20 mouse cellular contexts compared by ENCODE assay signal in genomic region chr11:87241256-87241655, GRCm38 (mm10).
DNase-seq lines count a peak whose midpoint lies in the region; ATAC-seq and TF ChIP-seq lines count a peak whose summit lies in the region.
"Had no signal": no experiment of that assay in that cellular context is flagged by ENCODE, and none has a peak within 500 bp of the region (broad histone marks: within the 10 kb centered on the region; RNA-seq: fewer than 3 reads in every experiment).

No protein-coding gene starts in this region.

- no peak for ATAC-seq in stomach, postnatal 0 days (ENCODE audit: low FRiP score, low TSS enrichment)
- ATAC-seq in neural tube, embryonic 15.5 days (ENCODE audit: low FRiP score), result no peak
- ATAC-seq: activated CD4-positive, CD25-positive, alpha-beta regulatory T cell, adult 4 months; forebrain, postnatal 0 days; liver, embryonic 12.5 days; Patski had no signal

- TF ChIP-seq POLR2A in CH12.LX (IDR thresholded peaks at IDR 0.05; ENCODE audit: low read depth, low read length), result no peak

- dilution Hi-C loops in CH12.LX (cut with MboI; ENCODE audit: extremely low pct_ligation_motif_present, extremely low pct_unique_long_range_greater_than_20kb, low sequenced_read_pairs), result no loop called here

- peak; percentile 37 for TF ChIP-seq CTCF in layer of hippocampus, adult 2 months (conservative IDR thresholded peaks at IDR 0.05)
- peak in 1 of 2 experiments; percentile 23; a peak in 2 of 4 replicates for TF ChIP-seq CTCF in CH12.LX (conservative IDR thresholded peaks at IDR 0.05 in 1 of 2, IDR thresholded peaks at IDR 0.05 in 1 of 2; ENCODE audit: low read depth in 2 of 2, low read length in 2 of 2)
- peak; percentile 36 for TF ChIP-seq CTCF in stomach, postnatal 0 days (IDR thresholded peaks at IDR 0.05; ENCODE audit: low read depth)

- no peaks in the 10 kb centered on the region for H3K79me2 ChIP-seq in CH12.LX (replicated peaks; ENCODE audit: control insufficient read depth, extremely low read depth, insufficient read depth, poor library complexity, severe bottlenecking)

- no peaks in the 10 kb centered on the region for H3K9me3 ChIP-seq in CH12.LX (replicated peaks; ENCODE audit: low read length)
- H3K9me3 ChIP-seq in stomach, postnatal 0 days (ENCODE audit: control insufficient read depth, low read length), result no peaks in the 10 kb centered on the region
- H3K9me3 ChIP-seq in neural tube, embryonic 15.5 days (replicated peaks), result no peaks in the 10 kb centered on the region
- H3K9me3 ChIP-seq: embryonic facial prominence, embryonic 13.5 days; hindbrain, embryonic 13.5 days; liver, embryonic 12.5 days; lung, embryonic 15.5 days; midbrain, embryonic 12.5 days had no signal

- no peak overlapping the region for H3K4me3 ChIP-seq in layer of hippocampus, adult 2 months
- no peak overlapping the region for H3K4me3 ChIP-seq in CH12.LX (replicated peaks in 1 of 3; ENCODE audit: low read depth in 2 of 3, low read length in 2 of 3, poor library complexity in 1 of 3)
- H3K4me3 ChIP-seq in stomach, postnatal 0 days (ENCODE audit: low read depth, low read length), result no peak overlapping the region
- no peak overlapping the region for H3K4me3 ChIP-seq in neural tube, embryonic 15.5 days (replicated peaks)
- H3K4me3 ChIP-seq: embryonic facial prominence, embryonic 13.5 days; hindbrain, embryonic 13.5 days; liver, embryonic 12.5 days; lung, embryonic 15.5 days; midbrain, embryonic 12.5 days had no signal

- intact Hi-C loops in heart, postnatal 10 days (cut with DNase I), result no loop called here

- no peak overlapping the region for H3K4me2 ChIP-seq in CH12.LX (ENCODE audit: insufficient read depth, low read depth, poor library complexity, severe bottlenecking)
- H3K4me2 ChIP-seq in stomach, postnatal 0 days (replicated peaks; ENCODE audit: low read depth), result no peak overlapping the region
- no peak overlapping the region for H3K4me2 ChIP-seq in neural tube, embryonic 15.5 days
- H3K4me2 ChIP-seq: embryonic facial prominence, embryonic 13.5 days; hindbrain, embryonic 13.5 days; liver, embryonic 12.5 days; lung, embryonic 15.5 days; midbrain, embryonic 12.5 days had no signal

- H3K27me3 ChIP-seq in CH12.LX (replicated peaks), result no peaks in the 10 kb centered on the region
- no peaks in the 10 kb centered on the region for H3K27me3 ChIP-seq in stomach, postnatal 0 days (ENCODE audit: control insufficient read depth, insufficient read depth, low read length)
- H3K27me3 ChIP-seq in neural tube, embryonic 15.5 days (replicated peaks), result no peaks in the 10 kb centered on the region
- H3K27me3 ChIP-seq: embryonic facial prominence, embryonic 13.5 days; hindbrain, embryonic 13.5 days; liver, embryonic 12.5 days; lung, embryonic 15.5 days; midbrain, embryonic 12.5 days; Patski had no signal

- in situ Hi-C loops in CH12.LX (cut with MboI; ENCODE audit: low pct_ligation_motif_present, low pct_unique_long_range_greater_than_20kb, low sequenced_read_pairs), result no loop called here

- peaks cover 5 to 49% of the 10 kb centered on the region in 2 experiments for H3K4me1 ChIP-seq in CH12.LX (ENCODE audit: control insufficient read depth in 1 of 2, insufficient read depth in 2 of 2)
- no peaks in the 10 kb centered on the region for H3K4me1 ChIP-seq in stomach, postnatal 0 days (replicated peaks; ENCODE audit: control insufficient read depth, insufficient read depth)
- H3K4me1 ChIP-seq in neural tube, embryonic 15.5 days, result no peaks in the 10 kb centered on the region
- H3K4me1 ChIP-seq: hindbrain, embryonic 13.5 days; lung, embryonic 15.5 days; midbrain, embryonic 12.5 days had no signal

- H3K9ac ChIP-seq in CH12.LX (ENCODE audit: insufficient read depth, low read depth), result no peak overlapping the region
- H3K9ac ChIP-seq in stomach, postnatal 0 days (ENCODE audit: low read length), result no peak overlapping the region
- H3K9ac ChIP-seq in neural tube, embryonic 15.5 days (replicated peaks), result no peak overlapping the region
- H3K9ac ChIP-seq: embryonic facial prominence, embryonic 13.5 days; forebrain, postnatal 0 days; hindbrain, embryonic 13.5 days; liver, embryonic 12.5 days; lung, embryonic 15.5 days; midbrain, embryonic 12.5 days had no signal

- peak; percentile 70 for DNase-seq in heart, adult 11 months
- DNase-seq in heart, postnatal 10 days, result no peak
- no peak for DNase-seq in layer of hippocampus, adult 2 months (ENCODE audit: low spot score in 2 of 2)
- no peak for DNase-seq in layer of hippocampus, postnatal 25 days (ENCODE audit: extremely low spot score in 1 of 2, low spot score in 1 of 2)
- no peak for DNase-seq in CH12.LX (ENCODE audit: extremely low read depth)
- DNase-seq in stomach, postnatal 0 days (ENCODE audit: low spot score), result no peak
- no peak for DNase-seq in cerebellum, postnatal 36 days
- DNase-seq: adrenal gland, postnatal 25 days; cerebellum, adult 2 months; forebrain, postnatal 0 days; kidney, postnatal 14 days; retina, postnatal 1 day had no signal

- TF ChIP-seq EP300 in CH12.LX (IDR thresholded peaks at IDR 0.05; ENCODE audit: low read length), result no peak
- no peak for TF ChIP-seq EP300 in stomach, postnatal 0 days (optimal IDR thresholded peaks at IDR 0.05)

- TF ChIP-seq RAD21 in CH12.LX (IDR thresholded peaks at IDR 0.05; ENCODE audit: low read depth, low read length), result peak; percentile 22

- peaks cover 8 to 38% of the 10 kb centered on the region in 2 experiments for H3K36me3 ChIP-seq in CH12.LX (replicated peaks in 1 of 2; ENCODE audit: control insufficient read depth in 1 of 2, insufficient read depth in 1 of 2, low read length in 1 of 2)
- H3K36me3 ChIP-seq in stomach, postnatal 0 days (ENCODE audit: control insufficient read depth, insufficient read depth, low read length), result no peaks in the 10 kb centered on the region; the same call in 1 of the 2 replicates
- H3K36me3 ChIP-seq in neural tube, embryonic 15.5 days, result peaks cover 16% of the 10 kb centered on the region; the same call in 1 of the 2 replicates
- H3K36me3 ChIP-seq: embryonic facial prominence, embryonic 13.5 days; lung, embryonic 15.5 days had no signal

- peak overlapping the region; percentile 88 for H3K27ac ChIP-seq in layer of hippocampus, adult 2 months
- H3K27ac ChIP-seq in CH12.LX (ENCODE audit: insufficient read depth, low read depth), result no peak overlapping the region
- H3K27ac ChIP-seq in stomach, postnatal 0 days (replicated peaks), result no peak overlapping the region
- H3K27ac ChIP-seq in neural tube, embryonic 15.5 days (replicated peaks), result no peak overlapping the region
- H3K27ac ChIP-seq: embryonic facial prominence, embryonic 13.5 days; hindbrain, embryonic 13.5 days; liver, embryonic 12.5 days; lung, embryonic 15.5 days; midbrain, embryonic 12.5 days had no signal

- 61% methylated on average over 7 of the region's 7 CpGs for whole genome bisulfite sequencing in stomach, postnatal 0 days
- 80% methylated on average over 7 of the region's 7 CpGs for WGBS in neural tube, embryonic 15.5 days

TF ChIP-seq in CH12.LX, 34 proteins besides CTCF, POLR2A, EP300 and RAD21:
- TF ChIP-seq USF2 (conservative IDR thresholded peaks at IDR 0.05; ENCODE audit: low read depth, low read length), result no peak
- peak; percentile 21 for TF ChIP-seq SMC3 (IDR thresholded peaks at IDR 0.05; ENCODE audit: low read depth, low read length)
- TF ChIP-seq JUN (IDR thresholded peaks at IDR 0.05; ENCODE audit: insufficient read depth, low read depth, low read length), result no peak
- TF ChIP-seq ZC3H11A (IDR thresholded peaks at IDR 0.05; ENCODE audit: low read depth, low read length), result no peak
- no peak for TF ChIP-seq IRF4 (IDR thresholded peaks at IDR 0.05; ENCODE audit: low read depth, low read length)
